Mouse (Mus musculus) left cerebral cortex, adult 18-20 months (tissue): ENCODE measurements around the gene Esrrg. TPM values are rescaled to one million over a fixed set of nuclear protein-coding genes. Genes with fewer than 3 reads are reported as not detected.

ENCODE experiments used
- DNase-seq, 2 experiments: peaks; one replicate each; pipeline ENCODE4 v3.0.0; 2021 to 2022; ENCODE audit warnings: low spot score in 2 of 2, mixed read lengths in 1 of 2
- long read RNA-seq, 2 experiments: library from polyadenylated mRNA; stranded (forward); transcript quantifications; one replicate each; pipeline ENCODE4 v2.0.0; 2021
- total RNA-seq, 2 experiments: library from RNA; stranded (reverse); gene quantifications; 2 replicates each; pipeline ENCODE4 v1.2.3; 2021

Gene Esrrg
- total RNA-seq, result 10 to 100 TPM; 24.6 to 28.1 TPM
- long read RNA-seq, experiment 1, partial matches to known transcripts, result 9 of 16 reads
- long read RNA-seq, experiment 1, other reads (novel, unspliced or antisense), result 7 of 16 reads
- long read RNA-seq, experiment 2, partial matches to known transcripts, result 7 of 11 reads
- long read RNA-seq, experiment 2, other reads (novel, unspliced or antisense), result 4 of 11 reads

DNA sequence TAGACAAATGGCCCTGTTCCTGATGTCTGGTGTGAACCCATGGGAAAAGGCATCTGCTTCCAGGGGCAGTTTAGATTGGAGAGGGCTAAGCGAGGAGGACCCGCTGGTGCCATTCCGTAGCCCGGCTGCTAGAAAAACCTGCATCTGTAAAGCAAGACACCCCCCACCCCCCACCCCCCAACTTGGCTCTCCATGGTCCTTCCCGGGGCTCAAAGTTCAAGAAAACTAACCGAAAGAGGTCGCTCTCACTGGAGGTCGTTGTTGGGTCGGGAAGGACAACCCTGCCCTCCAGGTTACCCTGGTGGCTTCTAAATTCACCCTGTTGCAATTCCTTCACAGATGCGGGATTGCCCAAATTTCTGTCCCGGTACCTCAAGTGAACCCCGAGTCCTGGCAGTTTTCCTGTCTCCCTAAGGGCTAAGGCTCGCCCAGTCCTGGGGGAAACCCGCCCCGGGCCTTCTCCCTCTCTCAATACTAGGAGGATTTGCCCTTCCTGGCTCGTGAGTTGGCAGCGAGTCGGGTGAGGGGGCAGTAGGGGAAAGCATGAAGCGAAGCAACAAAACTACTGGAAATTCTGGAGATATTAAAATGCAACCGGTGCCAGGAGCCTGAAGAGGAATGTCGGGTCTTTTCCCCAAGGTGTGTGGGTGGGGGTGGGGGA, at the start of gene Esrrg:
Esrrg (plus strand) TSS at position 531 of the 661 bp plus-strand sequence.
- DNase-seq, result no peak

DNA sequence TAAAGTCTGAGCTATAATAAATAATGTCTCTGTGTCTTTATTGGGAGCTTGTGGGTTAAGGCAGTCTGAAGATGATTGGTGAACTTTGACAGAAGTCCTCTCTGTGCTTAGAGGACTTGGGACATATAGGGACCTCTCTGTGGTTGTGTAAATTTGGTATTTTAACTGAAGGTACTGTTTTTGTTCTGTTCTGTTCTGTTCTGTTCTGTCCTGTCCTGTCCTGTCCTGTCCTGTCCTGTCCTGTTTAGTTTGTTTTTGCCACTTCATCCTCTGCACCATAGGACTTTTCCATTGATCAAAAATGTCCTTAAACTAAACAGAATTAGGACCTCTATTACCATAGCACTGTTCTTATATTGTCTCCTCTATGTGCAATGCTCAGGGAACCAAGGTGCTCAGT, 24.6 kb upstream of the Esrrg start:
- no peak for DNase-seq

DNA sequence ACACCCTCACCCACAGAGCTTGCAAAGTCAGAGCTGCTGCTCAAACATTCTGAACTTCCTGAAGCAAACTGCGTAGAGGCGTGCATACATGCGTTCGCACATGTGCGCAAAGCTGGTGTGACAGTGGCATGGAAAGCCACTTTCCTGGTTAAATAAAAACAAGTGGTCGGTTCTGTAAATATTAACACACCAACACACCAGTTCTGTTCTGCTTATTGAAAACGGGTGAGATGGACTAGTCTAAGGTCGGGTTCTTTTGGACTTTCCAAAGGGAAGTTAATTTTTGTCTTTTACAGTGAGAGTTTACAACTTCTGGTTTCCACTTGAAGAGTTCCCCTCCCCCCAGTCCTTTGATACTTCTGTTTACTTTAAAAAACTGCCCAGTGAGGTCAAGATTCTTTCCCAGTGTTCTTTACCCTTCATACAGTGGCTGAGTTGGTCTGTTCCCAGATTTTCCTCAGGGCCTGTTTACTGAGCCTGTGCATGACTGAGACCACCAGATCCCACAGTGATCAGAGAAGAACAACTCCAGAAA, 22.0 kb upstream of the Esrrg start:
- DNase-seq, result no peak

DNA sequence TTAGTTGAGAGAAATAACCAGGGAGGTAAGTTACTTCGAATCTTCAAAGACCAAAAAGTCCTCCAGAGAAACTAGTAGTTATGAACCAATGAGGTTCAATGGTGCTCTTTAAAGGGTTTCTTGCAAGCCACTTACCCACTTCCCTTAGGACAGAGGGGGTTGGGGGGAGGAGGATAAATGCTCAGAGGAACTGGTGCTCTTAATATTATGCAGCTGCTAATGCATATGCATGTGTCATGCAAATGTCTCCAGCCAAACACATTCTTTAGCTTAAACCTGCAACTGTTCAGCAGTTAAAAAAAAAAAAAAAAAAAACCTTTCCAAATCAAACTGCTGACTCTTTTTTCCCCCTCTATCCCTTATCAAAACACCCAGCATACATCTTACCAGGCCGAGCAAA, 5.6 kb upstream of the Esrrg start:
- no peak for DNase-seq

DNA sequence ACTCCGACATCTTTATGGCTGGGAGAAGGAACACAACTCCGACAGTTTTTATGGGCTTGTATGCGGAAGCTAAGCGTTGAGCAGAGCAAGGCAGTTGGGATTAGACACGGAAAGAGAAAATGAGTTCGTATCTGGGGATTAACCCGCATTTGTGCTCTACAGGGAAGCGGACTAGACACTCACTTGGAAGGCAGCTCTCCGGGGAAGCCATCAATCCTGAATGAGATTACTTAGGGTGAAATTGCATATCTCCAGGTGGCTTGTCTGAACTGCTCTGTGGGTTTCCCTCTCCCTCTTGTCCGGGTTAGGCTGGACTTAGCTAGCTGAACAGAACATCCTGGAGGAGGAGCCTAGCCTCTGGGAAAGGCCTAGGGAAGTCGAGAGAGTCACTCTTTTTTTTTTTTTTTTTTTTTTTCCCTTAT, 4.5 kb upstream of the Esrrg start:
- no peak for DNase-seq

DNA sequence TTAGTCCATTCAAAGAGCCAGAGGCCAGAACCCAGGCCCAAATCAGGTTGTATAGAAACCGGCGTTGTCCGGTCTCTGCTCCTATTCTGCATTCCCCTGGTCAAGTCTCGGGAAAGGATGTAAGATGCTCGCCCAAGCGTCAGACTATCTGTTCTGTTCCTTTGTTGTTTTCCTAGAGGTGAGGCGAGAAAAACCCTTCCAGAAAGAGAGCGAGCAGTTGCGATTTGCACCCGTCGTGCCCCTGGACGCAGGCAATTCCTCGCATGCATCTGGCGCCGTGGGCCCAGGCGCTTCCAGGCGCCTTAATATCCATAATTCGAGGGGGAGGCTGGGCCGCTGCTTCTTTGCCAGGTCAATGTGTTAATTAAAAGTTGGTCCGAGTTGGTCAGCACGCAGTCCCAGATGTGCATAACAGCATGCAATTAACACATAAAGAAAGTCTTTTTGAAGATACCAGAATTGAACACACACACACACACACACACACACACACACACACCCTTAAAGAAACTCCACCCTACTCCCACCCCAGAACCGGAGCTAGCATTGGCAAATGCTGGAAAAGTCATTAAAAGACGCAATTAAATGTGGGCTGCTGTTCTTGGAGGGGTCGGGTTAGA, 3.8 kb upstream of the Esrrg start:
- no peak for DNase-seq

DNA sequence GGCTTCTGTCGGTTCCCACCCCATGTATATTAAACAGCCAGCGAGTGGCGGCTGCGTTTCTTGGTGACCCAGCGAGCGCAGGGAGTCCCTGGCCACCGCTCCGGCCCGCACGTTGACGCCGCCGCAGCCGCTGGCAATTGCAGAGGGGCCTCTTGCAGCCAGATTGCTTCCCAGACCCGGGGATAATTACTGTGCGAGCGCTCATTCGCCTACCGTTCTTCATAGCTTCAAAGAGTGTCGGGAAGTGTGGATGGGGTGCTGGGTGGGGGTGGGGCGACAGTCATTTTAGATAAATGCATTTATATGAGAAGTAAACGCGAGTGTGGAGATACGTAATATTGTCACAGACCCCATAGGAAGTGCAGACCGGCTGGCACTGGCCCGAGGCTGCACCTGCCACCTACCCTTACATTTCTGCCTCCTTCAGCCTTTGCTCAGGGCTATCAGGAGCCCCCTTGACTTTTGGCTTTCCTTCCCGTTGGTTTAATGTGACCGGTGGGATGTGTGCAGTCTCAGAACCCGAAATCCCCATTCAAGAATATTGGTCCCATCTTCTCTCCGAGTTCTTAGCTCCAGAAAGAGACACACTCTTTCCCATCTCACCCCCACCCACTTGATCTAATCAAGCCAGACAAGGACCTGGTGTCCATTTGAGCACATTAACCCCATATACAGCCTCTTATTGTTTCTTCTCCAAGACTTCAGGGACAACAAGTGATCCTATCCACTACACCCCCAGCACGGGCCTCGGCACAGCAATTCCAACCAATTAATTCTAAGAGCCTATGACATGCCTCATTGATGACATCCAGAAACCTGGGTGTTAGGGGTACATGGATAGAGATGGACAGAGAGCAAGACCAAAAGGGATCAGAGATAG, 3.0 kb upstream of the Esrrg start:
- DNase-seq, result peak in 1 of 2 experiments; percentile 7

DNA sequence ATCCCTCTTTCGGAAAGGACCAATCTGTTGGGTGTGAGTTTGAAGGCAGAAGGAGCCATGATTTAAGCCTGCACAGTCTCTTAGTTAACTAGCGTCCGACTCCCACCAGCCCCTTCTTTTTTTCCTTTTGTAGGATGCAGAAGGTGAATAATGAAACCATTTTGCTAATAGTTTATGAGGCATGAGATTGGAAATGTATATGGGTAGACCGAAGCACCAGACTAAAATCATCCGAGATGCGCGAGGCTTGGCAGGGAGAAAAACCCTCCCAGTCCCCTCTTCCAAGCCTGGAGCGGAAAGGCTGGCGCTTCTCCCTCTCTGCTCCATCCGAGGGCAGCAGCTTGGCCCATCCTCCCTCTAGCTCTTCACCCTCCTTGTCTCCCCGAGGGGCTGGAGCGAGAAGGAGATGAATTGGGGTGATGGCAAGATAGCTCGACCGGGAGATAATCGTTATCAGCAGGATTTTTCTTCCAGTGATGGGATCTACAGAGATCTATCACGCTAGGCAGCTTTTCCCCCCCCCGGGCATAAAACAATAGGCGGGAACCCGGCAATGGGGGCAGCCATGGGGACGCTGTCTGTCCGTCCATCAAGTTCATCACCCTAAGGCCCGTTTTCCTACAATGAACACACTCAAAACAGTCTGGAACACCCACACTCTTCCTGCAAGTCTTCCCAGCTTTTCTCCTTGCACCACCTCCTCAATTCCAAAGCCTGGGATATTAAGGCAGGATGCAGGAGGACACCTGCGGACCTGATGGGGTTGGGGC, 2.1 kb upstream of the Esrrg start:
- no peak for DNase-seq

DNA sequence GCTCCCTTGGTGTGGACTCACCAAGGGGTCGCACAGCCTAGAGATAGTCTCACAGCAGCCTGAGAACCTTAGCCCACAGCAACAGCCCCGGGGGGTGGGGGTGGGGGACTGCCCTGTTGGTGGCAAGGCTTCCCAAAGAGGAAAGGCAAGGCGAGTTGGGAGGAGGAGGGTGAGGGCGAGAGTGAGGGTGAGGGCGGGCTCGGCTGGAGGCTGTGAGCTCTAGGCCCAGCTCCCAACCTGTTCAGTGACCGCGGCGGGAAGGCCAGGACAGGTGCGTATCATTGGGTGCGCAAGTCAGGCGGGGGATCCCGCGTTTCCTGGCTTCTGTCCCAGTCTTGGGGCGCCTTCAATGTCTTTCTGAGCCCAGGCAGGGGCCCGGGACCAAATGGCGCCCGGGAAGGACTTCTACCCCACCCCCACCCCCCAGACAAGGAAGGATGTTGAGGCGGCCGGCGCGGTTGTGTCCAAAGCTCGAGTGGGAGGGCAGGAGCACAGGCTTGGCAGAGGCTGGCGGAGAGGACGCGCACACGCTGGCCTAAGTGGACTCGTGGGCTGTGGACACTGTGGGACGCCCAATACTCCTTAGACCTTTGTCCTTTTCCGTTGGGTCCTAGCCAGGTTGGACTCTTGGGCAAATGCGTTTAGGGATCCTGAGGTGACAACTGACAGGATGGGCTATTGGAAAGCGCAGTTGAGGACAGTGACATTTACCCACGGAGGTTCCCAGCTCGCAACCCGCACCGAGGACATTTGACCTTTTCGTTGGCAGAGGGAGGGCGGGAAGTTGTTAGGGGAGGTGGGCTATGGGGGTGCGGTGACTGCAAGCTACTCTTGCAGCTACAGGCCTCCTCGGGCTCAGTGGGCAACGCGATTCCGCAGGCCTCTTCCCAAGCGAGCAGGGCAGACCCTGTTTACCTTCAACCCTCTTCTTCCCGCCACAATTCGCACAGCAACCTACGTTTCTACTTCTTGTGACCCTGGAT, 1.2 kb upstream of the Esrrg start:
- DNase-seq, result no peak

DNA sequence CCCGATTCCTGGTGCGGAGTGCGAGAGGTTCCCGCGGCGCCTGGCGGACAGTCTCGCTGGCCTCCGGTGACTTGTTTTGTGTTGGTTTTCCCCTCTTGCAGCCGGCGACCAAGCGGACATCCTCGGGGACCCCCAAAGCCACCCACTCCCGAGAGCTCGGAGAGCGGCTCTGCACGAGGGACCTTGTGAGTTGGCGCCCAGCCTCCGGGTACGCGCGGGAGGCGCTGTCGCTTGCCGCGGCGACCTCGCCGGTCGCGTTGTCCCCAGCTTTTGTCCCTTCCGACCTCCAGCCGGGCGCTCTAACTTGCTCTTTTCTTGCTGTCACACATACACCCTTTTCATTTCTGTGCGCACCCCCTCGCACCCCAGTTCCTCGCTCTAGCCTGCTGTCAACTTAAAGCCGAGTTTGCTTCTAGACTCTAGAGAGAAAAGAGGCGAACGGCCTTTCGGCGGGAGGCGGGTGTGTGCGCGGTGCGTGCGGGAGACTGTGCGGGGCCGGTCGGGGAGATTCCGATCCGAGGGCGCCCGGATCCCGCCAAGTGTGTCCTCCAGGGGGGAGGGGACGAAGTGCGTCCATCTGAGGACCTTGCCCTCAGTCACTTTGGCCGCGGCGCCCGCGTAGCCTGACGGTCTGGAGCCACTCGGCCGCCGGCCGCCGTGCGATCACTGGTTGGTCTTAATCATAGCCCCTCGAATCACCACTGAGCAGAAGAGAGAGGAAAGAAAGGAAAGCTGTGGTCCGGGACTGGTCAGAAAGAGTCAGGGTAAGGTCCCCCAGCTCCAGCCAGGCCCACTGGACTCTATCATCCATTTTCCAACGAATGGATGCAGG, 646 bp downstream of the Esrrg start:
- DNase-seq, result no peak

DNA sequence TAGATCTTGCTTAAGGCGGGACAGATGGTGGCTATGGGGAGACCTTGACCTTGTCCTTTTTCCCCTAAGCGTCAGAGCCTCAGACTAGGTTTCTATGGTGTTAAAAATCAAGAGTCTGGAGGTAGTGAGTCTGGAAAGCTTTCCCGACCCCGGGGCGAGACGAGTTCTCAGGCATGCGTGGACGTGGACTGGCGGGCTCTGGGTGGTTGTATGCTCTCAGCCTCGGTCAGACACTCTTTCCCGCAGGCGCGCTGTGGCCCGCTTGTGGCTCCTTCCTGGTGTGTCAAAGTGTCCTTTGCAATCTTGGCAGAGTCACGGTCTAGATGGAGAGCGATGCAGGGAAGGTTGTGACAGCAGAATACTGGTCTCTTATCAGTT, 1.3 kb downstream of the Esrrg start:
- no peak for DNase-seq

DNA sequence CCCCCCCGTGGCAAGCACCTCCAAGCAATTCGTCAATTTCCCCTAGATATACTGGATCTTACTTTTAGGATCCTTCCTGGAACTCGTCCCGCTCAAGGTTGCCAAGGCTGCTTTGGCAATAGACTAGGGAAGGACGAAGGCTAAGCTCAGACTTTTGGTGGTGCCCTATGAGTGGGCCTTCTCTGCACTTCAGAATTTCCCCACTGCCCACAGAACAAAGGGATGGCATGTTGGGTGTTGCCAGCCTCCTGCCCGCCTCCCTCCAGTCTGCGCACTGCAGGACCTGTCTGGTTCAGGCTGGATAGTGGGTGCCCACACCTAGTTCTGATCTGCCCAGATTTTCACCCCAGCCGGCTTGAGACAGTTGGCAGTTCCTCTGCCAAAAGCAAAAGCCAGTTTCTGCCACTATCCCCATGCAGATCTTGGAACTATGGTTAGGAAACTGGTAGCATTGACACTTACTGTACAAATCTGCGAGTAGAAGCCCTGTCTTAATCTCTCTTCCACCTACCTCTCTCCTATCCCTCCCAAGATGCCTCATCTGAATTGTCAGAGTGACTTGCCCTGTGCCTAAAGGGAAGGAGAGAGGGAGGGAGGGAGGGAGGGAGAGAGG, 1.9 kb downstream of the Esrrg start:
- no peak for DNase-seq

DNA sequence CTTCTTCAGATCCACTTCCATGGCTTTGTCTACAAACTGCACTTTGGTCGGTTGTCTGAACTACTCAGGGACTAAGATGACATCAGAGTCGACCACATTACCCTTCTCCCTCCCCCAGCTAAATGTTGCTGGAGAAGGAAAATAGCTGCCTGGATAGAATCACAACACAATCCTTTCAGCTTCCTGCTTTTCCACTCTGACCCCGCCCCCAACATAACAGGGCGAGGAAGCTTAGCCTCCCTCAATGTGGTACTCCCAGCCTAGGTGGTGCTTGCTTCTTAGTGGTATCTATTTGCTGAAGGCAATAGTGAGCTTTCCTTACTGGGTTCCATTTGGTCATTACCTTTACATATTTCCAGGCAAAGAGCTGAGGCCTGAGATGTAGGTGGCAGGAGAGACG, 3.3 kb downstream of the Esrrg start:
- no peak for DNase-seq

DNA sequence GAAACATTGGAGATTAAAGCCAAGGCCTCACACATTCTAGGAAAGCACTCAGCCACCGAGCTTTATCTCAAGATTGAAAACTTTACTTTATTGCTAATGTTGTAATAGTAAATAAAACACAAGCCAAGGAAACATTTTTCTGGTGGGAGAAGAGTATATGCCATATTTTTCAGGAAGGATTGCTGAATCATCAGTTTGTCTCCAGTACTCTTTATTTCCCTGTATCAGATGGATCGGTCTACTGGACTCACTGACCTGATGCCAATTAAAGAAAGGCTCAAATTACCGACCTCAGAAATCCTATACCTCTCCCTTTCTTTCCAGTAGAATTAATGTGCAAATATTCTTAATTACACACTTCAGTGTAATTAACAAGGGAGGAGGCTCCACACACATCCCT, 4.7 kb downstream of the Esrrg start:
- no peak for DNase-seq

DNA sequence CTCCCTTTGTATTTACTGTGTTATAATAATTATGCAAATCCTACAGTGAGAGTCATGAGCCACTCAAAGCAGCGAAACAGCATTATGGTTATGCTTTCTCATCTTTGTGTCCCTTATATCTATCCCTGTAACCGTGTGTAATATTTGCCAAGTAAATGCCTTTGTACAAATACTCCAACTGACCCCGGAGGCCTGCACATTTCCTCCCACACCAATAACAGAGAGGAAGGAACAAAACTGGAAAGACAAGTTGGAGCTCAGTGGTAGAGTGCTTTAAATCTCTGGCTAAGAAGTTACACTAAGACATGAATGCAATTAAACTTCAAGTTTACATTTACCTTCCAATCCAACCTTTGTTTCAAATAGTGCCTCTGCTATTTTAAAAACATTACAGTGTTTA, 15.4 kb downstream of the Esrrg start:
- no peak for DNase-seq

DNA sequence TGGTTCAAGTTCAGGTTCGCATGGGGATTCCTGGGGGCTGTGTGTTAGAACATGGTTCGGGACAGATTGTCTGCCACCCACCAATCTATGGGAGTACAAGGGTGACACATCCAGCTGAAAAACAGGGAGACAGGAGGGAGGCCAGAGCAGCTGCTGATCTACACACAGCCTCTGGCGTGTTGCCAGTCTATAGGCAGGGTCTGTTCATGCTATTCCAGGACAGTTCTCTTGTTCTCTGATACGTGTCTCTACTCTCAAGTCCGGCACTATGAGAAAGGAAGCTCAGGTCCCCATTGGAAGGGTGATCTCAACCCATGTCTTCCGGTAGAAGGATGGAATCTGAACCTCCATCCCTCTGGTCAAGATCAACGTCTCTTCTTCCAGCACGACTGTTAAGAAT, 21.8 kb downstream of the Esrrg start:
- no peak for DNase-seq

DNA sequence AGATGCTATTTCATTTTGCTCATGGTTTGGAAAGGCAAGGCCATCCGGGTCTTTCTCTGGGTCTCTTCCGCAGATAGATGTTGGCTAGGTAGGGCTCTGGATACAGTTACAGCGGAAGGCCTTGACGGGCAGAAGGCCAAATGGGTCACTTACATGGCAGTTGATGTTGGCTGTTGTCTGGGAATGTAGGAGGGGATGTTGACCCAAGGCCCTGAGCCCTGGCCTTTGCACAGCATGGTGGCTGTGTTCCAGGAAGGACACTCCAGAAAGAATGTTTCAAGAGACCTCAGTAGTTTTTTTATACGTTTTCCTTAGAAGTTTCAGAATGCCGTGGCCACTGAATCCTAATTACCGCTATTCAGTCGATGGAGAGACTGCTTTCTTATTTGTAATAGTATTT, 22.9 kb downstream of the Esrrg start:
- DNase-seq, result no peak

DNA sequence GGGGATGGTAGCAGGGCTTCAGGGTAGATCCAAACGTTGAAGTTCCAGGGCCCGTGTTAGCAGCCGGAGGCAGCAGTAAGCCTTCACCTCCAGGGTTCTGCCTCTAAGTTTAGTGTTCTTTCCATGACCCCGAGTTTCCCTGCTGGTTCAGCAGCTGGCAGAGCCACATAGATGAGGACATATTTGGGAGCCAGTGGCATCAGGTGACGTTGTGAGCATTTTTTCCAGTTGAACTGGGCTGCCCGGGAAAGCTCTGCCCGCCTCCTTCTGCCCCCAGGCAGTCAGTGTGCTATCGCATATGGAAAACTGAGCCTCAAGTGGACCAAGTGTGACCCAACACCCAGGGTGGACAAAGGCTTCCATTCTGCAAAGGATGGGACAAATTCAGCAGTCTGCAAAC, 36.7 kb downstream of the Esrrg start:
- DNase-seq, result no peak
